Mouse (Mus musculus) ES-E14 (cell line): ENCODE results near the gene Map2k6. TPM values are rescaled to one million over a fixed set of nuclear protein-coding genes. Genes with fewer than 3 reads are reported as not detected.
A peak's percentile ranks its signal among the peaks of the same experiment; 100 is the strongest.
"Not testable (repeated sequence)": the region's sequence is repeated elsewhere in the genome, so short reads cannot be mapped to it uniquely, and the experiment has no call there.

ENCODE experiments used
- DNase-seq: peaks from one replicate; pipeline ENCODE4 v3.0.0-alpha.2; 2013; ENCODE audit warnings: low read depth, low spot score
- H3K27ac ChIP-seq: 2 replicates; pipeline ENCODE4 v1.5.1; 2012; ENCODE audit warnings: low read depth, mild to moderate bottlenecking, low read length, moderate library complexity, mixed read lengths; ENCODE audit not compliant: poor library complexity, insufficient read depth, severe bottlenecking
- H3K36me3 ChIP-seq: 2 replicates; pipeline ENCODE4 v1.6.1; 2012; ENCODE audit warnings: mild to moderate bottlenecking, low read length, moderate library complexity, mixed read lengths; ENCODE audit not compliant: control insufficient read depth, poor library complexity, insufficient read depth, severe bottlenecking
- H3K4me1 ChIP-seq, 2 experiments: fragments of 150-350 bp in 1 of 2; sonication (generic) in 1 of 2; 2 replicates each; pipeline ENCODE4 v1.6.1; 2012; ENCODE audit warnings: low read length in 2 of 2, mild to moderate bottlenecking in 1 of 2, mixed read lengths in 1 of 2; ENCODE audit not compliant: control insufficient read depth in 2 of 2, insufficient read depth in 2 of 2, poor library complexity in 1 of 2
- H3K4me3 ChIP-seq, 2 experiments: fragments of 150-350 bp in 1 of 2; sonication (generic) in 1 of 2; 2 replicates each; pipeline ENCODE4 v1.5.1; 2012; ENCODE audit warnings: low read length in 2 of 2, low read depth in 1 of 2, mild to moderate bottlenecking in 1 of 2, mixed read lengths in 1 of 2; ENCODE audit not compliant: insufficient read depth in 1 of 2, poor library complexity in 1 of 2, severe bottlenecking in 1 of 2
- H3K9ac ChIP-seq: 2 replicates; pipeline ENCODE4 v1.6.1; 2012; ENCODE audit warnings: low read depth, mild to moderate bottlenecking, low read length, mixed read lengths; ENCODE audit not compliant: poor library complexity, insufficient read depth, severe bottlenecking
- H3K9me3 ChIP-seq: fragments of 150-350 bp; sonication (generic); 2 replicates; pipeline ENCODE4 v1.6.1; 2012; ENCODE audit warnings: low read depth, mild to moderate bottlenecking, low read length; ENCODE audit not compliant: control insufficient read depth, insufficient read depth
- CHD2 ChIP-seq: IDR thresholded peaks from 2 replicates; pipeline ENCODE4 v1.6.1; 2014; ENCODE audit warnings: mild to moderate bottlenecking, low read depth, low read length, inconsistent platforms
- HCFC1 ChIP-seq: IDR thresholded peaks from 2 replicates; pipeline ENCODE4 v1.6.1; 2012; ENCODE audit warnings: low read length, inconsistent platforms, borderline replicate concordance; ENCODE audit not compliant: insufficient read depth
- MAFK ChIP-seq: IDR thresholded peaks from 2 replicates; pipeline ENCODE4 v1.6.1; 2014; ENCODE audit warnings: mild to moderate bottlenecking, low read depth, low read length, inconsistent platforms; ENCODE audit not compliant: insufficient read depth
- ZC3H11A ChIP-seq: IDR thresholded peaks from 2 replicates; pipeline ENCODE4 v1.6.1; 2012; ENCODE audit warnings: low read depth, mild to moderate bottlenecking, inconsistent platforms, low read length, borderline replicate concordance
- ZNF384 ChIP-seq: IDR thresholded peaks from 2 replicates; pipeline ENCODE4 v1.6.1; 2012; ENCODE audit warnings: low read depth, low read length, inconsistent platforms
- in situ Hi-C, 2 experiments: fragments of 600-800 bp; cut with MboI; formaldehyde crosslinking; loops; one replicate each; pipeline ENCODE4 v1.15.1; 2025; ENCODE audit warnings: low sequenced_read_pairs in 2 of 2, inconsistent platforms in 1 of 2; ENCODE audit not compliant: unreplicated experiment in 2 of 2
- total RNA-seq: library from RNA; depleted of rRNA; stranded (reverse); fragments of 300-350 nt; gene quantifications from 2 replicates; pipeline ENCODE4 v1.2.3, GENCODE M21; 2012; rRNA removed

The Map2k6 gene
- total RNA-seq, result 6.4 and 9.8 TPM in 2 replicates

DNA sequence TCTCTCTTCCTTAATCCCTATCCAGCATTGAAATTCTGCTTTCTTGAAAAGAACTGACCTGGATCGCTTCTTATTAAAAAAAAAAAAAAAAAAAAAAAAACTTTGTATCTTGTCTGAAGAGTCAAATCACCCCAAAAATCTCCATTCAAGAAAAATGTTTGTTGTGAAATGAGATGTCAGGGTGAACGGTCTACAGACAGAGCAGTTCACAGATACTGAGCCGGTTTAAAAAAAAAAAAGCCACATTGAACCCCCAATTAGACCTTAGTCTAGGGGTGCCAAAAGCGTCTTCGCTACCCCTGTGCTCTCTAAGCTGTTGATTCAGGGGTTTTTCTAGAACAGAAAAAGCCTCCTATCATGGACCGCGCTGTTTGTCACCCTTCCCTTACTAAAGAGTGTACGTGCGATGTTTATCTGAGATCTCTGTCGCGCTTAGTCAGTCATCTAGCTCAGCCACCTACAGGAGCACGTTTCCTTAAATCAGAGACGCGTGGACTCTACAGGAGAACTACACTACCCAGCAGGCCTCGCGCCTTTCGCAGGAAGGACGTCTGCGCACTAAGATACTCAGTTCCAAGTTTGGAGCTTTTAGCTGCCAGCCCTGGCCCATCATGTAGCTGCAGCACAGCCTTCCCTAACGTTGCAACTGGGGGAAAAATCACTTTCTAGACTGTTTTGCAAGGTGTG lies at the start of gene Map2k6:
Gene Map2k6 (plus strand): TSS at position 570 of the 687 bp plus-strand sequence.
- H3K9me3 ChIP-seq, result no peaks in the 10 kb centered on the region
- TF ChIP-seq CHD2 (no peak), ZNF384 (no peak), ZC3H11A (no peak), MAFK (no peak), HCFC1 (peak; percentile 93)
- in situ Hi-C loops, result no loop called here
- peak within 1 kb of the TSS; percentile 22; the same call in 1 of the 2 replicates for H3K27ac ChIP-seq
- H3K4me3 ChIP-seq, result peak within 1 kb of the TSS; percentile 64 to 85
- peak within 1 kb of the TSS; percentile 38; the same call in 1 of the 2 replicates for H3K9ac ChIP-seq
- DNase-seq, result peak; percentile 67
- peaks cover 2 to 7% of the 10 kb centered on the region in 2 experiments; a peak in 3 of 4 replicates for H3K4me1 ChIP-seq
- no peaks in the 10 kb centered on the region for H3K36me3 ChIP-seq

GRCm38 (mm10) chr11:110354261-110354660 lies 44.7 kb upstream of the Map2k6 start:
- 0 out of 4 replicates have a peak, but pooled peaks cover 0 to 3% of the 10 kb centered on the region in 2 experiments for H3K4me1 ChIP-seq
- no peaks in the 10 kb centered on the region for H3K36me3 ChIP-seq
- DNase-seq, result no peak
- in situ Hi-C loops, result no loop called here
- peak overlapping the region; percentile 26; the same call in 1 of the 2 replicates for H3K9ac ChIP-seq
- H3K9me3 ChIP-seq, result no peaks in the 10 kb centered on the region
- peak overlapping the region in 1 of 2 experiments; percentile 13; a peak in 2 of 4 replicates for H3K4me3 ChIP-seq
- no peak for TF ChIP-seq ZC3H11A
- no peak for TF ChIP-seq MAFK
- TF ChIP-seq HCFC1, result no peak
- no peak for TF ChIP-seq ZNF384
- no peak for TF ChIP-seq CHD2
- H3K27ac ChIP-seq, result no peak overlapping the region

- H3K36me3 ChIP-seq, H3K27ac ChIP-seq, H3K9me3 ChIP-seq, H3K9ac ChIP-seq, H3K4me1 ChIP-seq, in situ Hi-C loops: not testable (repeated sequence)
- 0 out of 2 replicates have a peak, but pooled peaks have one; percentile 9 for TF ChIP-seq ZNF384
- 0 out of 4 replicates have a peak overlapping the region, but pooled peaks of 1 of the 2 experiments have one; percentile 21 for H3K4me3 ChIP-seq
- peak; percentile 35 for DNase-seq
Measured at GRCm38 (mm10) chr11:110355131-110355530, 43.8 kb upstream of the Map2k6 start.

GRCm38 (mm10) chr11:110357756-110358551 lies 41.0 kb upstream of the Map2k6 start:
- in situ Hi-C loops, result no loop called here
- H3K4me3 ChIP-seq, result no peak overlapping the region
- 0 out of 4 replicates have a peak, but pooled peaks cover 0 to 3% of the 10 kb centered on the region in 2 experiments for H3K4me1 ChIP-seq
- no peak overlapping the region for H3K27ac ChIP-seq
- no peak for DNase-seq
- no peaks in the 10 kb centered on the region for H3K9me3 ChIP-seq
- H3K9ac ChIP-seq, result no peak overlapping the region
- no peaks in the 10 kb centered on the region for H3K36me3 ChIP-seq
- TF ChIP-seq ZC3H11A, result no peak
- 0 out of 2 replicates have a peak, but pooled peaks have one; percentile 26 for TF ChIP-seq ZNF384
- TF ChIP-seq CHD2, result no peak
- no peak for TF ChIP-seq MAFK
- TF ChIP-seq HCFC1, result no peak
